Mouse (Mus musculus): Measurements from ENCODE around the gene Hpca. TPM values are rescaled to one million over a fixed set of nuclear protein-coding genes. Genes with fewer than 3 reads are reported as not detected.

Hpca gene
- polyA plus RNA-seq, 1 experiment: not detected

GRCm38 (mm10) chr4:129097006-129097405, 24.8 kb downstream of the Hpca start:
- no peak overlapping the region for H3K27ac ChIP-seq (ENCODE audit: insufficient read depth, low read length)
- TF ChIP-seq POLR2A (IDR thresholded peaks at IDR 0.05; ENCODE audit: low read depth, low read length) (no peak), CTCF (IDR thresholded peaks at IDR 0.05; ENCODE audit: borderline replicate concordance, insufficient read depth, low read length) (no peak)

GRCm38 (mm10) chr4:129095276-129095675, 26.6 kb downstream of the Hpca start:
- H3K4me1 ChIP-seq (ENCODE audit: control insufficient read depth, insufficient read depth, low read length): no peaks in the 10 kb centered on the region
- TF ChIP-seq CTCF (IDR thresholded peaks at IDR 0.05; ENCODE audit: borderline replicate concordance, insufficient read depth, low read length) (no peak), POLR2A (IDR thresholded peaks at IDR 0.05; ENCODE audit: low read depth, low read length) (no peak)
- H3K27ac ChIP-seq (ENCODE audit: insufficient read depth, low read length): no peak overlapping the region
- no peak overlapping the region for H3K4me3 ChIP-seq (ENCODE audit: insufficient read depth, low read length)

More at GRCm38 (mm10) chr4:129097006-129097405, 24.8 kb downstream of the Hpca start:
- Histone ChIP-seq H3K4me1 (ENCODE audit: control insufficient read depth, insufficient read depth, low read length) (no peaks in the 10 kb centered on the region), H3K4me3 (ENCODE audit: insufficient read depth, low read length) (no peak overlapping the region)

GRCm38 (mm10) chr4:129087850-129088249, 34.0 kb downstream of the Hpca start:
- no peak for TF ChIP-seq POLR2A (IDR thresholded peaks at IDR 0.05; ENCODE audit: low read depth, low read length)
- TF ChIP-seq CTCF (IDR thresholded peaks at IDR 0.05; ENCODE audit: borderline replicate concordance, insufficient read depth, low read length): no peak
- Histone ChIP-seq H3K4me3 (ENCODE audit: insufficient read depth, low read length) (no peak overlapping the region), H3K27ac (ENCODE audit: insufficient read depth, low read length) (no peak overlapping the region), H3K4me1 (ENCODE audit: control insufficient read depth, insufficient read depth, low read length) (no peaks in the 10 kb centered on the region)

GRCm38 (mm10) chr4:129086078-129086477, 35.8 kb downstream of the Hpca start:
- H3K4me3 ChIP-seq (ENCODE audit: insufficient read depth, low read length): no peak overlapping the region
- no peak for TF ChIP-seq POLR2A (IDR thresholded peaks at IDR 0.05; ENCODE audit: low read depth, low read length)
- peak; percentile 4; the same call in 1 of the 2 replicates for TF ChIP-seq CTCF (IDR thresholded peaks at IDR 0.05; ENCODE audit: borderline replicate concordance, insufficient read depth, low read length)

GRCm38 (mm10) chr4:129084896-129085295, 36.9 kb downstream of the Hpca start:
- Histone ChIP-seq H3K27ac (ENCODE audit: insufficient read depth, low read length) (no peak overlapping the region), H3K4me3 (ENCODE audit: insufficient read depth, low read length) (no peak overlapping the region), H3K4me1 (ENCODE audit: control insufficient read depth, insufficient read depth, low read length) (peaks cover 14% of the 10 kb centered on the region)
- TF ChIP-seq CTCF (IDR thresholded peaks at IDR 0.05; ENCODE audit: borderline replicate concordance, insufficient read depth, low read length) (no peak), POLR2A (IDR thresholded peaks at IDR 0.05; ENCODE audit: low read depth, low read length) (no peak)

More at GRCm38 (mm10) chr4:129086078-129086477, 35.8 kb downstream of the Hpca start:
- Histone ChIP-seq H3K4me1 (ENCODE audit: control insufficient read depth, insufficient read depth, low read length) (peaks cover 10% of the 10 kb centered on the region; the same call in 1 of the 2 replicates), H3K27ac (ENCODE audit: insufficient read depth, low read length) (no peak overlapping the region)

GRCm38 (mm10) chr4:129082379-129083115, 39.3 kb downstream of the Hpca start:
- peaks cover 14% of the 10 kb centered on the region for H3K4me1 ChIP-seq (ENCODE audit: control insufficient read depth, insufficient read depth, low read length)
- peak overlapping the region; percentile 91 for H3K27ac ChIP-seq (ENCODE audit: insufficient read depth, low read length)
- TF ChIP-seq POLR2A (IDR thresholded peaks at IDR 0.05; ENCODE audit: low read depth, low read length) (no peak), CTCF (IDR thresholded peaks at IDR 0.05; ENCODE audit: borderline replicate concordance, insufficient read depth, low read length) (peak; percentile 73; the same call in 1 of the 2 replicates)
- no peak overlapping the region for H3K4me3 ChIP-seq (ENCODE audit: insufficient read depth, low read length)

- H3K27ac ChIP-seq (ENCODE audit: insufficient read depth, low read length): peak overlapping the region; percentile 91
- no peak overlapping the region for H3K4me3 ChIP-seq (ENCODE audit: insufficient read depth, low read length)
- TF ChIP-seq POLR2A (IDR thresholded peaks at IDR 0.05; ENCODE audit: low read depth, low read length) (no peak), CTCF (IDR thresholded peaks at IDR 0.05; ENCODE audit: borderline replicate concordance, insufficient read depth, low read length) (no peak)
- H3K4me1 ChIP-seq (ENCODE audit: control insufficient read depth, insufficient read depth, low read length): peaks cover 14% of the 10 kb centered on the region
Observed at GRCm38 (mm10) chr4:129081939-129082338, 39.9 kb downstream of the Hpca start.

- Histone ChIP-seq H3K4me1 (ENCODE audit: control insufficient read depth, insufficient read depth, low read length) (peaks cover 14% of the 10 kb centered on the region), H3K27ac (ENCODE audit: insufficient read depth, low read length) (peak overlapping the region; percentile 91), H3K4me3 (ENCODE audit: insufficient read depth, low read length) (no peak overlapping the region)
- TF ChIP-seq CTCF (IDR thresholded peaks at IDR 0.05; ENCODE audit: borderline replicate concordance, insufficient read depth, low read length) (no peak), POLR2A (IDR thresholded peaks at IDR 0.05; ENCODE audit: low read depth, low read length) (no peak)
Observed at GRCm38 (mm10) chr4:129081512-129081911, 40.3 kb downstream of the Hpca start.

GRCm38 (mm10) chr4:129081041-129081440, 40.8 kb downstream of the Hpca start:
- TF ChIP-seq CTCF (IDR thresholded peaks at IDR 0.05; ENCODE audit: borderline replicate concordance, insufficient read depth, low read length) (no peak), POLR2A (IDR thresholded peaks at IDR 0.05; ENCODE audit: low read depth, low read length) (no peak)
- H3K27ac ChIP-seq (ENCODE audit: insufficient read depth, low read length): peak overlapping the region; percentile 81

GRCm38 (mm10) chr4:129079126-129079525, 42.7 kb downstream of the Hpca start:
- Histone ChIP-seq H3K27ac (ENCODE audit: insufficient read depth, low read length) (no peak overlapping the region), H3K4me3 (ENCODE audit: insufficient read depth, low read length) (no peak overlapping the region), H3K4me1 (ENCODE audit: control insufficient read depth, insufficient read depth, low read length) (peaks cover 14% of the 10 kb centered on the region)
- no peak for TF ChIP-seq CTCF (IDR thresholded peaks at IDR 0.05; ENCODE audit: borderline replicate concordance, insufficient read depth, low read length)
- TF ChIP-seq POLR2A (IDR thresholded peaks at IDR 0.05; ENCODE audit: low read depth, low read length): no peak

More at GRCm38 (mm10) chr4:129081041-129081440, 40.8 kb downstream of the Hpca start:
- Histone ChIP-seq H3K4me1 (ENCODE audit: control insufficient read depth, insufficient read depth, low read length) (peaks cover 14% of the 10 kb centered on the region), H3K4me3 (ENCODE audit: insufficient read depth, low read length) (no peak overlapping the region)

Measured in embryonic fibroblast, embryonic 13.5 days (primary cell).